Mouse (Mus musculus): ENCODE data around the gene Slc12a8. TPM values are rescaled to one million over a fixed set of nuclear protein-coding genes. Genes with fewer than 3 reads are reported as not detected.

Gene Slc12a8
- polyA plus RNA-seq, 1 experiment from 2014 or later, result 0.89 TPM

DNA sequence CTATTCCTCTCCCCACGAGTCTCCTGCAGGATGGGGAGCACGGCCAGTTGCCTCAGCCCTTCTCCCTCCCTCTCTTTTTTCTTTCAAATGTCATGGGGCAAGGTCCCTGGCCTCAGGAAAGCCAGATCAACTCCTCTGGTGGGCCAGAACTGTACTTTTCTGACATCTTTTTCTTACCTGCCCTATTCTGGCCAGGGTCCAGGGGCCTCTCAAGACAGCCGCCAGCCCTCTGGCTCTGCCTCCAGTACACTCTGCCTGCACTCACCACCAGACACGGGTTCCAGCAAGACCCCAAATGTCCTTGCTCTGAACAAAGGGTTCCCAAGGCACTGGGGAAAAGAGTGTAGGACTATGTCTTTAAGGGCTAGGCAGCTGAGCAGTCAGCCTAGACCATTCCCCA lies 499 bp downstream of the Slc12a8 start:
- Histone ChIP-seq H3K4me2 (ENCODE audit: low read length) (peak overlapping the region; percentile 54), H3K27ac (no peak overlapping the region), H3K4me1 (replicated peaks; ENCODE audit: insufficient read depth, low read length) (peaks cover 12% of the 10 kb centered on the region), H3K9ac (ENCODE audit: low read depth, low read length) (peak overlapping the region; percentile 46; the same call in 1 of the 2 replicates), H3K4me3 (replicated peaks; ENCODE audit: low read depth, low read length) (no peak overlapping the region; the same call in 1 of the 2 replicates), H3K9me3 (replicated peaks; ENCODE audit: low read length) (no peaks in the 10 kb centered on the region), H3K27me3 (ENCODE audit: insufficient read depth, low read length) (no peaks in the 10 kb centered on the region), H3K36me3 (ENCODE audit: insufficient read depth, low read length) (no peaks in the 10 kb centered on the region)
- DNase-seq (ENCODE audit: low spot score) (no peak), ATAC-seq (replicated peaks; ENCODE audit: low FRiP score, low read depth) (0 out of 2 replicates have a peak, but pooled peaks have one; percentile 5)
- WGBS, result 22% methylated on average over 4 of the region's 4 CpGs
- no peak for TF ChIP-seq CTCF (IDR thresholded peaks at IDR 0.05; ENCODE audit: low read depth)

- Histone ChIP-seq H3K27ac (no peak overlapping the region), H3K4me3 (replicated peaks; ENCODE audit: low read depth, low read length) (no peak overlapping the region), H3K9ac (ENCODE audit: low read depth, low read length) (no peak overlapping the region), H3K4me1 (replicated peaks; ENCODE audit: insufficient read depth, low read length) (peaks cover 12% of the 10 kb centered on the region), H3K36me3 (ENCODE audit: insufficient read depth, low read length) (no peaks in the 10 kb centered on the region), H3K27me3 (ENCODE audit: insufficient read depth, low read length) (no peaks in the 10 kb centered on the region), H3K4me2 (ENCODE audit: low read length) (no peak overlapping the region), H3K9me3 (replicated peaks; ENCODE audit: low read length) (no peaks in the 10 kb centered on the region)
- DNase-seq (ENCODE audit: low spot score), result peak; percentile 9
- no peak for TF ChIP-seq CTCF (IDR thresholded peaks at IDR 0.05; ENCODE audit: low read depth)
- ATAC-seq (replicated peaks; ENCODE audit: low FRiP score, low read depth), result 0 out of 2 replicates have a peak, but pooled peaks have one; percentile 22
- 41% methylated on average over 7 of the region's 7 CpGs for WGBS
Measured at GRCm38 (mm10) chr16:33518236-33518635, 1.1 kb downstream of the Slc12a8 start.

- H3K4me2 ChIP-seq (ENCODE audit: low read length), result no peak overlapping the region
Measured at GRCm38 (mm10) chr16:33519916-33520568, 2.9 kb downstream of the Slc12a8 start.

DNA sequence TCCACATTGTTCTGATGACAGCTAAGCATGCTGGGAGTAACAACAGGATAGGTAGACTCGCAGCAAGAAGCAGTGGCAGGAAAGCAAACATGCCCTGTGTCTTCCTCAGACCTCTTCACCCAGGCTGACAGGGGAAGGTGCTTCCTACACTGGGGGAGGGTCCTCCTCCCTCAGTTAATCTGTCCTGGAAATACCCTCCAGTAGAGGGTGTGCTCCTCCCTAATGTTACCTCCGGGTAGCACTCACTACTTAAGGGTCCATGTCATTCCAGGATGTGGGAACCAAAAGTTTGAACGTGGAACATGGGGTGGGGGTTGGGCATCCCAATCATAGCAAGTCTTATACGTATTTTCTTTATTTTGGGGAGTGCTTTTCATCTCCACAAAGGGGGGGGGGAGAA lies 5.4 kb downstream of the Slc12a8 start:
- Histone ChIP-seq H3K36me3 (ENCODE audit: insufficient read depth, low read length) (no peaks in the 10 kb centered on the region), H3K9ac (ENCODE audit: low read depth, low read length) (no peak overlapping the region), H3K4me3 (replicated peaks; ENCODE audit: low read depth, low read length) (no peak overlapping the region), H3K4me2 (ENCODE audit: low read length) (no peak overlapping the region), H3K9me3 (replicated peaks; ENCODE audit: low read length) (no peaks in the 10 kb centered on the region), H3K4me1 (replicated peaks; ENCODE audit: insufficient read depth, low read length) (peaks cover 4% of the 10 kb centered on the region), H3K27ac (no peak overlapping the region), H3K27me3 (ENCODE audit: insufficient read depth, low read length) (no peaks in the 10 kb centered on the region)
- 64% methylated on average over 4 of the region's 4 CpGs for WGBS
- ATAC-seq (replicated peaks; ENCODE audit: low FRiP score, low read depth), result no peak
- TF ChIP-seq CTCF (IDR thresholded peaks at IDR 0.05; ENCODE audit: low read depth), result no peak
- DNase-seq (ENCODE audit: low spot score), result no peak

More at GRCm38 (mm10) chr16:33519916-33520568, 2.9 kb downstream of the Slc12a8 start:
- DNase-seq (ENCODE audit: low spot score) (peak; percentile 33), ATAC-seq (replicated peaks; ENCODE audit: low FRiP score, low read depth) (no peak)
- Histone ChIP-seq H3K27me3 (ENCODE audit: insufficient read depth, low read length) (no peaks in the 10 kb centered on the region), H3K9me3 (replicated peaks; ENCODE audit: low read length) (no peaks in the 10 kb centered on the region), H3K27ac (no peak overlapping the region), H3K36me3 (ENCODE audit: insufficient read depth, low read length) (no peaks in the 10 kb centered on the region), H3K4me1 (replicated peaks; ENCODE audit: insufficient read depth, low read length) (peaks cover 12% of the 10 kb centered on the region), H3K4me3 (replicated peaks; ENCODE audit: low read depth, low read length) (no peak overlapping the region), H3K9ac (ENCODE audit: low read depth, low read length) (no peak overlapping the region)
- TF ChIP-seq CTCF (IDR thresholded peaks at IDR 0.05; ENCODE audit: low read depth), result peak; percentile 8; the same call in 1 of the 2 replicates
- WGBS, result 63% methylated on average over 6 of the region's 6 CpGs

GRCm38 (mm10) chr16:33523571-33523970 lies 6.4 kb downstream of the Slc12a8 start:
- Histone ChIP-seq H3K36me3 (ENCODE audit: insufficient read depth, low read length) (no peaks in the 10 kb centered on the region), H3K9ac (ENCODE audit: low read depth, low read length) (no peak overlapping the region), H3K4me1 (replicated peaks; ENCODE audit: insufficient read depth, low read length) (no peaks in the 10 kb centered on the region), H3K9me3 (replicated peaks; ENCODE audit: low read length) (no peaks in the 10 kb centered on the region), H3K27me3 (ENCODE audit: insufficient read depth, low read length) (no peaks in the 10 kb centered on the region), H3K4me2 (ENCODE audit: low read length) (no peak overlapping the region), H3K27ac (no peak overlapping the region), H3K4me3 (replicated peaks; ENCODE audit: low read depth, low read length) (no peak overlapping the region)
- DNase-seq (ENCODE audit: low spot score), result no peak
- WGBS, result 64% methylated on average over 10 of the region's 10 CpGs
- ATAC-seq (replicated peaks; ENCODE audit: low FRiP score, low read depth), result no peak
- no peak for TF ChIP-seq CTCF (IDR thresholded peaks at IDR 0.05; ENCODE audit: low read depth)

GRCm38 (mm10) chr16:33529502-33530454 lies 12.7 kb downstream of the Slc12a8 start:
- Histone ChIP-seq H3K27ac (peak overlapping the region; percentile 55), H3K4me3 (replicated peaks; ENCODE audit: low read depth, low read length) (no peak overlapping the region), H3K4me2 (ENCODE audit: low read length) (no peak overlapping the region), H3K36me3 (ENCODE audit: insufficient read depth, low read length) (no peaks in the 10 kb centered on the region), H3K9me3 (replicated peaks; ENCODE audit: low read length) (no peaks in the 10 kb centered on the region), H3K27me3 (ENCODE audit: insufficient read depth, low read length) (no peaks in the 10 kb centered on the region), H3K4me1 (replicated peaks; ENCODE audit: insufficient read depth, low read length) (no peaks in the 10 kb centered on the region), H3K9ac (ENCODE audit: low read depth, low read length) (no peak overlapping the region)
- no peak for ATAC-seq (replicated peaks; ENCODE audit: low FRiP score, low read depth)
- WGBS, result 58% methylated on average over 11 of the region's 11 CpGs
- peak; percentile 77 for DNase-seq (ENCODE audit: low spot score)
- TF ChIP-seq CTCF (IDR thresholded peaks at IDR 0.05; ENCODE audit: low read depth), result no peak

Data from kidney, postnatal 0 days (tissue).